Mouse (Mus musculus): ENCODE data around the gene Mrpl33. TPM values are rescaled to one million over a fixed set of nuclear protein-coding genes. Genes with fewer than 3 reads are reported as not detected.

Gene Mrpl33
- total RNA-seq, 2 experiments from 2014 or later, result 265 to 377 TPM

DNA sequence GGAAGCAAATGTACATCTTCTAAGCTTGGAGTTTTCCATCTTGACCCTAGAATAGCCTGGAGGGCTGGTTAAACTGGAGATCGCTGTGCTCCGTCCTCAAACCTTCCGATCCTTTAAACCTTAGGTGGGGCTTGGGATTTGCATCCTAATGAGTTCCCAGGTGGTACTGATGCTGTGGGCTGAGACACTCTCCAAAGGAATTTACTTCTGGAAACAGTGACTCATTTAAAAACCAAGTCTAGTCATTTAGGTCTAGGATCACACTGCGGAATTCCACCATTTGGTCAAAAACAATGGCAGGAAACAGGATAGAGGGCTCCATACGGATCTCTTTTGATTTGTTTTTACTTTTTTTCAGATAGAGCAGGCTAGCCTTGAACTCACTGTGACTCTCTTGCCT, 37.9 kb downstream of the Mrpl33 start:
- DNase-seq (ENCODE audit: low spot score in 2 of 2), result no peak

DNA sequence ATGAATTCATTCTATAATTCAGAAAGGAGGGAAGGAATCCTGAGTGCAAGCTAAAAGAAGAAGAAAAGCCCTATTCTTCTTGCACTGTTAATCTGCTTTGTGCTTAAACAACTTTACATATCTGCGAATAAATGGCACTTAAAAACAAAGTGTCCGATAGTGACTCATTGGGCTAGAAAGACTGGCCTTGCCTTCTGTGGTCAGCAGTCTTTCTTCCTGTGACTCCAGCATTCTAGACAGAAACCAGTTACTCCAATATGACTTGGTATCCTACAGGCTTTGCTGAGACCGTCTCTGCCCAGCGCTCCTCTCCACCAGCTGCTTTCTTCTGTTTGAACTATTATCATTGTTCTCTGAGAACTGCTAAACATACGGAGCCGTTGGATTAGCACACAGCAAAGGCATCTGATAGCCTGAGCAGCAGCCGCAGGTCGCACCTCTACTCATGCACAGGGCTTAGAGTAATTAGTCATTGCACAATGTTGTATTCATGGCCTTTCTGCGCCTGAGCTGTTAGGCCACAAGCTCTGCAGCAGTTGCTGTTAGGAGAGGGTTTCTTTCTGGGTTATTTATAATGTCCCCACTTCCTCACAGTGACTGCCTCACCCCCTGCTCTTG, 40.0 kb downstream of the Mrpl33 start:
- peak in 1 of 2 experiments; percentile 26 for DNase-seq (ENCODE audit: low spot score in 2 of 2)

GRCm38 (mm10) chr5:31640542-31640941, 43.8 kb downstream of the Mrpl33 start:
- DNase-seq (ENCODE audit: low spot score in 2 of 2), result no peak

GRCm38 (mm10) chr5:31642300-31642699, 45.6 kb downstream of the Mrpl33 start:
- DNase-seq (ENCODE audit: low spot score in 2 of 2), result no peak

DNA sequence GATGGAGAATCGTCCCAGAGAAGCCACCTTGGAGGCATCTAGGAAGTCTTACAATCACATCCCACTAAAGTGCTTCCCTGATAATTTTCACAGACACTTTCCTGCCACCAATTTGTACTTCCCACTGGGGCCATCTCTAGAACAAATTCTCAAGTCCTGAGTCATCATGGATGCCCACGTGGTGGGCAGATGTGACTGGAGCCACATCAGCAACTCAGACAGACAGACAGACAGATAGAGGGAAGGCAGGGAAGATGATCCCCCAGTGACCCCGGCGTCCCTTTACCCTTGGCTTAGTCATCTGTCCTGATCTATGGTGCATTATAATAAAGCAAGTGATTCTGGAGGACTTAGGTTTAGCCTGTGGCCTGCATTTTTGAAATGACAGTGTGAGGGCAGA, 47.5 kb downstream of the Mrpl33 start:
- no peak for DNase-seq (ENCODE audit: low spot score in 2 of 2)

GRCm38 (mm10) chr5:31644847-31645246, 48.1 kb downstream of the Mrpl33 start:
- no peak for DNase-seq (ENCODE audit: low spot score in 2 of 2)

GRCm38 (mm10) chr5:31645798-31646197, 49.1 kb downstream of the Mrpl33 start:
- no peak for DNase-seq (ENCODE audit: low spot score in 2 of 2)

DNA sequence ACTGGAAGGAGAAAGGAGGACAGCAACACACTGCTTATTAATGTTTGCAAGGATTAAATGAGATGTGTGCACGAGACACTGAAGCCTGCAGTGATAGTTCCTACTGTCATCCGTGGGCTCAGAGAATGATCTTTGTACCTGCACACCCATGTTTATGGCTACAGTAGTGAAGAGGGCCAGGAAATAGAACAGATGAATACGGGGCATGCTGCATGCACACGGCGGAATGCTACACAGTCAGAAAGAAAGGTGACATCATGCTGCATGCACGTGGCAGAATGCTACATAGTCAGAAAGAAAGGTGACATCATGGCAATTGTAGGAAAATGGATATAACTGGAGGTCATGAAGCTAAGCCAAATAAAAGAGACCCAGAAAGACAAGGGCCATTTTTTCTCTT, 49.8 kb downstream of the Mrpl33 start:
- no peak for DNase-seq (ENCODE audit: low spot score in 2 of 2)

GRCm38 (mm10) chr5:31647327-31647726, 50.6 kb downstream of the Mrpl33 start:
- DNase-seq (ENCODE audit: low spot score in 2 of 2), result no peak

GRCm38 (mm10) chr5:31650518-31651288, 54.0 kb downstream of the Mrpl33 start:
- no peak for DNase-seq (ENCODE audit: low spot score in 2 of 2)

GRCm38 (mm10) chr5:31655688-31656190, 59.0 kb downstream of the Mrpl33 start:
- DNase-seq (ENCODE audit: low spot score in 2 of 2), result no peak

DNA sequence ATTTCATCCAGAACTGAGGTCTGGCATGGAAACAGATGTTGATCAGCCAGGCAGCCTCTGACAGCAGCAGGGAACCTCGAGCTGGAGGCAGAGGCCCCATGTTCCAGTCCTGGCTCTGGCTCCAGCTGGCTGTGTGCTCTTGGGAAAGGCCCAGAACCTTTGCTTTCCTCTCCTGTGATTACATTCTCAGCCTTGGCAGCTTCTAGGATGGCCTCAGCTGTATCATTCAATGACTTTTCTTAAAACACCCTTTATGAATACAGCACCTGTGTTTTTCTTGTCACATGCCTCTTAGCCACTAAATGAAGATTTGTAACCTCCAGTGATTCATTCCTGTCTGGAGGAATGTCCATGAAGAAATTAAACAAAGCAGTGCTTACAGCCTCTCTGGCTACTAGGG, 69.4 kb downstream of the Mrpl33 start:
- DNase-seq (ENCODE audit: low spot score in 2 of 2), result no peak

DNA sequence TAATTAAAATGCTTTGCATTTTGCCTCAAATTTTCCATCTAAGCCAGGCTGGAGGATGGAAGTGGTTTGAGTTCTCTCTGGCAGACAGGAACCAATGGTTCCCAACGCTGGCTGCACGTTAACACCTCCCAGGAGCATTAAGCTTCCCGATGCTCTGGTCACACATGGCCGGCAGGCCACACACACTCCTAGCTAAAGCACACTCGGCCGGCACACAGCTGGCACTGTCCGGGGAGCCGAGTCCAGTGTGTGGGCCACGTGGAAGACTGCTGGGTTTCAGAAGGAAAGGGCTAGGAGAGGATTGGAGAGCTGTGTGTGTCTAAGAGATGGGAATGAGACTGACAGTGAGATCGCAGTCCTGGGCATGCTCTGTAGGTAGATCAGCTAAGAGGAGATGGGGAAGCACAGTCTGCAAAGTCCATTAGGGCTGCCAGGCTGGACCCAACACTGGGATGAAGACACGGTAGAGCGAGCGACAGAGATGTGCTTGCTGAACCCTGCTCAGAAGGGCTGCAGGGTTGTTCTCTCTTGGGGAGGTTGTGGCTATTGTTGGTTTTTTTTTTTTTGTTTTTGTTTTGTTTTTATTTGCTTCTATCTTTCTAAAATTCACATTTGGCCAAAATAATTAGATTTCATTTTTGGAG, 71.7 kb downstream of the Mrpl33 start:
- DNase-seq (ENCODE audit: low spot score in 2 of 2), result no peak

- no peak for DNase-seq (ENCODE audit: low spot score in 2 of 2)
Observed at GRCm38 (mm10) chr5:31669984-31670383, 73.2 kb downstream of the Mrpl33 start.

GRCm38 (mm10) chr5:31671137-31671536, 74.4 kb downstream of the Mrpl33 start:
- DNase-seq (ENCODE audit: low spot score in 2 of 2), result no peak

GRCm38 (mm10) chr5:31673431-31673830, 76.7 kb downstream of the Mrpl33 start:
- no peak for DNase-seq (ENCODE audit: low spot score in 2 of 2)

- DNase-seq (ENCODE audit: low spot score in 2 of 2), result no peak
Observed at GRCm38 (mm10) chr5:31678000-31678399, 81.3 kb downstream of the Mrpl33 start.

GRCm38 (mm10) chr5:31680183-31680582, 83.4 kb downstream of the Mrpl33 start:
- DNase-seq (ENCODE audit: low spot score in 2 of 2), result no peak

- no peak for DNase-seq (ENCODE audit: low spot score in 2 of 2)
Observed at GRCm38 (mm10) chr5:31682305-31682704, 85.6 kb downstream of the Mrpl33 start.

DNA sequence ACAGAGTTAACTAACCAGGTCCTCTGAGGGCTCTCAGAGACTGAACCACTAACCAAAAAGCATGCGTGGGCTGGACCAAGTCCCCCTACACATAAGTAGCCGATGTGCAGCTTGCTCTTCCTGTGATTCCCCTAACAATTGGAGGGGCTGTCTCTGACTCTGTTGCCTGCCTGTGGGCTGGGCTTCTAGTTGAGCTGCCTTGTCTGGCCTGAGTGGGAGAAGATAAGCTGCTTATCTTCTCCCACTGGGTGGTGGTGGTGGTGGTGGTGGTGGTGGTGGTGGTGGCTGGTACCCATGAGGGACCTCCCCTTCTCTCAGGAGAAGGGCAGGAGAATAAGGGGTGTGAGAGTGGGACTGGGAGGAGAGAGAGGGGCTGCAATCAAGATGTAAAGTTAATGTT, 89.3 kb downstream of the Mrpl33 start:
- DNase-seq (ENCODE audit: low spot score in 2 of 2), result no peak

GRCm38 (mm10) chr5:31687972-31688371, 91.2 kb downstream of the Mrpl33 start:
- no peak for DNase-seq (ENCODE audit: low spot score in 2 of 2)

DNA sequence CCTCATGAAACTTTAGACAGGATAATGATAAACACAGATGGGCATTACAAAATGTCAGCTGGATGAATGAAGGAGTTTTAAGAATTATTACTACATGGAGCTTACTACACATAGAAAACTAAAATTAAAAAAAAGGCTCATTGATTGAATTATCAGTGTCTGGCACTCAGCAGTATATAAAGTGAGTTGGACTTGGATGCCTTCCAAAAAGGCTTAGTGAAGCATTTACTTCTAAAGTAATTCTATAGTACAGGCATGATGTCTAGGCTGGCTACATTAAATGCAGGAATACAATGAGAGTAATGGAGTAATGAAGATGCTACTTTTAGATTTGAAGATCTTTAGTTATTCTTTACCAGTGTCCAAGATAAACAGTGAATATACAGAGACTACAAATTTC, 96.5 kb downstream of the Mrpl33 start:
- no peak for DNase-seq (ENCODE audit: low spot score in 2 of 2)
